Mouse (Mus musculus): ENCODE results near the gene Fam205c.

Fam205c gene

DNA sequence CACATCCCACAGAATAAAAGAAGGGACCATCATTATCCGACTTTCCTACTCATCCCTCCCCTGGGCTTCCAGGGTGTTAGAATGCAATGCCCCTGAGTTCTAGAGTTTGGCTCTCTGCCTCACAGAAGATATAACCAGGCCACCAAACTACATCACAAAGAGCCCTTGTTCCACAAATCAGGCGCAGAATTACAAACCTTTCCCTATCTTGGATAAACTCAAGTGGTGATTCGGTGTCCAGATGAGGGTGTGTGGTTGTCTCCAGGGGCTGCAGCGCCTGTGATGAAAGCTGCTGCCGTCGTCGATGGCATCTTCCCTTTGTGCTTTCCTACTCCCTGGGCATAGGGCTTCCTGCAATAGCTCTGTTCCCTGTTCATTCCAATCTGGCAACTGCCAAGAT lies at the start of gene Fam205c:
Fam205c (minus strand) TSS at position 101 of the 400 bp plus-strand sequence.
- DNase-seq (ENCODE audit: low spot score): no peak

GRCm38 (mm10) chr4:42922461-42922860 lies 48.4 kb upstream of the Fam205c start:
- no peak for DNase-seq (ENCODE audit: low spot score)

DNA sequence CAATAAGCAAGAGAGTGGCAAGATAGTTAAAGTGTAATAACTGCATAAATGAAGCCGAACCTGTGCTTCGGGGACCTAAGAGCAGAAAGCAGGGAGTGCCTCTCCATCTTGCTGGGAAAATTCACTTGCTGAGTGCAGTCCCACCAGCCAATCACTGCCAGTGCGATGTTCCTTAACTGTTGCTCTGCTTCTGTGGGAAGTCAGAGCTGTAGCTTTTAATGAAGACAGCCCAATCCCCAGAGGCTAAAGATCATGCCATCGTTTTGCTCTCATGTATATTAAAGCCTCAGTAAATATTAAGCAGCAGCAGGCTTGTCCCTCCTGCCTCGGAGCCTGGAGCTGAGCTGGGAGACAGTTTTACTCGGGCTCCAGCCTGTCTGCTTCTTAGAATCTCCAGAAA lies 48.0 kb upstream of the Fam205c start:
- DNase-seq (ENCODE audit: low spot score): no peak

- DNase-seq (ENCODE audit: low spot score): no peak
Measured at GRCm38 (mm10) chr4:42921536-42921935, 47.5 kb upstream of the Fam205c start.

DNA sequence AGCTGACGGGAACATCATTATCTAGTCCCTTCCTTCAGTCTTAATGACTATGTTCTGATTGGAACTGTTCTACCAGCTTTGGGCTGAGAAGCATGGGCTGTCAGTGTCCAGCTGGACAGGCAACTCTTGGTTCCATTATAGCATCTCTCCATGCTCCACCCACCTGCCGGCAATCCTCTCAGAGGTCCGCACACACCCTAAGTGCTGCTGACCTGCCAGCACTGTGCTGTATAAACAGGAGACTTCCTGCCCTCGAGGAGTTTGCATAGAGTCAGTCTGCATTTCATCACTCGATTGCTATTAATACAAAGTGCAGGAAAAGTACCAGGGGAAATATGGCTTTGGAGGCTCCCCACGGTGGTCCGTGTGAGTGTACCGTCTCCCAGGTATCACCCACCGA lies 46.7 kb upstream of the Fam205c start:
- no peak for DNase-seq (ENCODE audit: low spot score)

GRCm38 (mm10) chr4:42917402-42917774 lies 43.4 kb upstream of the Fam205c start:
- no peak for DNase-seq (ENCODE audit: low spot score)

GRCm38 (mm10) chr4:42916617-42917401 lies 42.8 kb upstream of the Fam205c start, which contains the start of gene Phf24:
Gene Phf24, plus strand, starts transcription at chr4:42916660.
- no peak for DNase-seq (ENCODE audit: low spot score)

DNA sequence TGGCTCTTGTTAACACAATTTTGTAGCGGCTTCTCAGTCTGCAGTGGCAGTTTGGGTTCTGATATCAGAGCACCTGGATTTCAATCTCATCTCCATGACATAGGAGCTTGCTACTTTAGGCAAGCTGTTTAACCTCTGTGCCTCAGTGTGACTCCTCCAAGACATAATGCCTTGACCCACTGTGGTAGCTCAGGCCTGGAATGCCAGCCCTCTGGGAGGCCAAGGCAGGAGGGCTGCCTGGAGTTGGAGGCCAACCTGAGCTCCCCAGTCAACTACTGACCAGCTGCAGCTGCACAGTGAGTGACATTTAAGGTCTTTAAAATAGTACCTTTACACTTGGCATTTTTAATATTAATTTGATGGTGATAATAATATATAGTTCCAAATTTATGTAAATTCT lies 41.9 kb upstream of the Fam205c start:
- no peak for DNase-seq (ENCODE audit: low spot score)

GRCm38 (mm10) chr4:42915311-42915710 lies 41.3 kb upstream of the Fam205c start:
- DNase-seq (ENCODE audit: low spot score): no peak

GRCm38 (mm10) chr4:42913391-42913790 lies 39.4 kb upstream of the Fam205c start:
- DNase-seq (ENCODE audit: low spot score): no peak

DNA sequence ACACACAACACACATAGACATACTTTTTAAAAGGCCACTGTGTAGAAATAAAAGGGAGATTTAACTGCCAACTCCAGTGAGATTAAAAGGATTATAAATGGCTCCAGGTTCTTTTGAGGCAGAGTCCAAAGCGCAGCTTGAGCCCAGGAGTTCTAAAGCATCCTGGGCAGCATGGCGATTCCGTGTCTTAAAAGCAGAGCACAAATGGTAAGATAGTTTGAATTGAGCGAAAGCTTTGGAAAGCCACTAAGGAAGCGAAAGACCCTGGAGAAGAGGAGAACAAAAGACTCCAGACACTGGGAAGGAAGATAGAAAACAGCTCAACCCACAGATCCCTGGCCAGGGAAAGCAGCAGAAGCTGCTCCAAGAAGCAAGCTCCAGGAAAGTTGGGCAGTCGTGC lies 30.9 kb upstream of the Fam205c start:
- no peak for DNase-seq (ENCODE audit: low spot score)

DNA sequence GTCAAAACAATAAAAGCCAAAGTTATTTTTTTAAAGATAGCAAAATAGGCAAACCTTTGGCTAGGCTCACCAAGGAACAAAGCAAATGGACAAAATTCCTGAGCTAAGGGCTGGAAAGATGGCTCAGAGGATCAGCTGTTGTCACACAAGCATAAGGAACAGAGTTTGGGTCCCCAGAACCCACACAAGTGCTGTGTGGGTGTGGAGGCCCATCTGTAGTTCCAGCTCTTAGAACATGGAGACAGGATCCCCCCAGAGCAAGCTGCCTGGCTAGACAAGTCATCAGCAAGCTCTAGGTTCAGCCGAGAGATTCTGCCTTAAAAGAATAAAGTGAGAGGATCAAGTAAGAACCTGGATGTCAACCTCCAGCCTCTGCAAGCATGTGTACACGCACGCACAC lies 30.5 kb upstream of the Fam205c start:
- no peak for DNase-seq (ENCODE audit: low spot score)

- DNase-seq (ENCODE audit: low spot score): no peak
Measured at GRCm38 (mm10) chr4:42903942-42904341, 29.9 kb upstream of the Fam205c start.

- no peak for DNase-seq (ENCODE audit: low spot score)
Measured at GRCm38 (mm10) chr4:42902730-42903129, 28.7 kb upstream of the Fam205c start.

GRCm38 (mm10) chr4:42902174-42902573 lies 28.1 kb upstream of the Fam205c start:
- no peak for DNase-seq (ENCODE audit: low spot score)

DNA sequence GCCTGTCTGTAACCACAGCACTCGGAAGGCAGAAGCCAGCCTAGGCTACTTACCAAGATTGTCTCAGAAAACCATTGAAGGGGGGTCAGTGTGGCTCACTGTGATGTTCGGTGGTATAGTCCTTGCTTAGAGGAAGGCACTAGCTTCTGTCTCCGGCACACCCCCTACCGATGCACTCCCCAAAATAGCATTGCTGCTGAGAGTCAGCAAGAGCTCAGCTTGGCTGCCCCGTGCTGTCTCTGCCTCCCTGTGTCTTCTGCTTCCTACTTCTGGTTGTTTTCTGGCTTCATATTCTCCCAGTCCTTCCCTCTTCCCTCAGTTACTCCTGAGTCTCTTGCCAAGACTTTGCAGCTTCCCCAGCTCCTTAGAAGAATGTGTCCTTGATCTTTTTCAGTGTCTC lies 26.8 kb upstream of the Fam205c start:
- DNase-seq (ENCODE audit: low spot score): no peak

GRCm38 (mm10) chr4:42898914-42899313 lies 24.9 kb upstream of the Fam205c start:
- no peak for DNase-seq (ENCODE audit: low spot score)

DNA sequence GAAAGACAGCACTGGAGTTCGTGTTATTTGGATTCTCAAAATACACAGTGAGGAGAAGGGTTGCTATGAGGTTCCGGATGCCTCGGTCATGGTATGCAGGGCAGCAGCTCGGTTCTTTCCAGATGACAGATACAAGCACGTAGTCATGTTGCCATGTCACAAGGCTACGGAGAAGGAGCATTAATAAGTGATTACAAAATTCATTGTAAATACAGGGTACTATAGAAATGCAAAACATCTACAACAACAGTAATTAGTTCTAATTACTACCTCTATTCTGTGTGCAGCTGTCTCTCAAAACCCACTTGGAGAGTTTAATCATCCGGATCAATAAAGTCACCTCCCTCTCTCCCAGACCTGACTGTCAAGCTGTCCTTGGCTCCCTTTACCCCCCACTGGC lies 21.1 kb upstream of the Fam205c start:
- no peak for DNase-seq (ENCODE audit: low spot score)

DNA sequence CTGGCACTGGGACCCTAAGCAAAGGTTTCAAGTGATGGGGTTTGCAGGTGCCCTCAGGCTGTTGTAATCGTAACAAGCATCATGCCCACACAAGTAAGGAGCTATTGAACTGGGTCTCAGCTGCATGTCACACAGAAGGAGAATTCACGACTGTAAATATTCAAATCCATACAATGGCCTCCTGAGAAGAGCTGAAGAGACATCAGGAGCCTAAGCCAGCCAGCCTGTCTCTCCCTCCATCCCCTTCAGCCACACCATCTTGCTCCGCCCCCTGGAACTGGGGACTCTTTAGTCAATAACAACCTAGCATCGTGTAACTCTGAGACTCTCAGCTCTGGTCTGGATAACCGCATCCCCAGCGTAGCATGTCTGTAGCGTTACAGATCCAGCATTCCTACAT lies 17.1 kb upstream of the Fam205c start:
- no peak for DNase-seq (ENCODE audit: low spot score)

GRCm38 (mm10) chr4:42888806-42889205 lies 14.8 kb upstream of the Fam205c start:
- no peak for DNase-seq (ENCODE audit: low spot score)

- DNase-seq (ENCODE audit: low spot score): no peak
Measured at GRCm38 (mm10) chr4:42886926-42887325, 12.9 kb upstream of the Fam205c start.

- no peak for DNase-seq (ENCODE audit: low spot score)
Measured at GRCm38 (mm10) chr4:42880677-42880948, 6.6 kb upstream of the Fam205c start.

GRCm38 (mm10) chr4:42879829-42880676 lies 6.0 kb upstream of the Fam205c start:
- DNase-seq (ENCODE audit: low spot score): peak; percentile 14

- no peak for DNase-seq (ENCODE audit: low spot score)
Measured at GRCm38 (mm10) chr4:42877657-42878056, 3.6 kb upstream of the Fam205c start.

Data from MN1 (cell line).